Mouse (Mus musculus): ENCODE results near the gene Mink1. TPM values are rescaled to one million over a fixed set of nuclear protein-coding genes. Genes with fewer than 3 reads are reported as not detected.
A peak's percentile ranks its signal among the peaks of the same experiment; 100 is the strongest.
"Not testable (repeated sequence)": the region's sequence is repeated elsewhere in the genome, so short reads cannot be mapped to it uniquely, and the experiment has no call there.

The Mink1 gene
- 100 to 1,000 TPM; 115 to 139 TPM for total RNA-seq (2021)

DNA sequence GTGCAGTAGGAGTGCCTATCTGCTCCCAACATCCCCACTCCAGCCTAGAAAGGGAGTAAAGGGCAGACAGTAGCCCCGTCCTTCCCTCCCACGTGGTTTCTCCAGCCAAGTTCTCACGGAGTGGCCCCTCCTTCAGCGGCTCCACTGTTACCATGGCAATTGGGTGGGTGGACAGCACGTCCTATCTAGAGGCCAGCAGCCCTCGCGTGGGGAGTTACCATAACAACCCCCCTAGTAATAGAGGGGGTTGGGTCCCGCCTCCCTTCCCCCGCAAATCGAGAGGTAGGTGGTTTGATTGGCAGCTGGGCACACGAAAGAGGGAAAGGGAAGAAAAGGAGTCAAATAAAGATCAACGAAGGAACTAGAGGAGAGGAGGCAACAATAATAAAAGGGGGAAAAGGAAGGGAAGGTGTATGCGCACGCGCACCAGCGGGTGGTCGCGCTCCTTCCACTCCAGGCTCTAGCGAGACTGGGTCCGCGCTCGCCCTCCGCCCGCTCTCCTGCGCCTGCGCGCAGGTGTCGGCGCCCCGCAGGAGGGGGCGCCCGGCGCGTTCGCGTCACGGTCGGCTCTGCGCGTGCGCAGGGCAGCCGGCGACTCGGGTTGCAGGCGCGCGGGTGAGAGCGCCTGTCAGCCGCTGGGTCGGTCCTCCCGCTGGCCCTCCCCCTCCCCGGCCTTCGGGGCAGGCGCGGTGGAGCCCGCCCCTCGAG, at the start of gene Mink1:
Gene Mink1 (plus strand): TSS at position 595 of the 708 bp plus-strand sequence.
- intact Hi-C loops (cut with DNase I), result loop anchor here (5.0 kb wide), 1 partner anchor 40 kb away; no protein-coding TSS in a partner anchor
- peak; percentile 89 for DNase-seq

DNA sequence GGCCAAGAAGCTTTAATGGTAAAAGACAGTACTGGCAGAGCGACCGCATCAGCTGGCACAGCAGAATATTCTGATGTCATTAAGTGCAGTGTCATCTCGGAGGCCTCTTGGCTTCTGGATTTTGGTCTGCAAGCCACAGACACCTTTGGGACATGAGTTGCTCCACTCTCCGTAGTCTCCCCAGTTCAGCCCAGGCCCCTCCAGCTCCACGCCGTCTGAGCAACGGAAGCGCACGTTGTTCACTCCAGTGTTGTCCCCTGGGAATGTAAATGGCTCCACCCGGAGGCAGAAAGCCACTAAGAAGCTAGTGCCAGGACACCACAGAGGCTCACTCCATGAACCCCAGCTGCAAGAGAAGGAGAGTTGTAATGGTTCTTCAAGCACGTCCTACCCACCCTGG, 49.2 kb upstream of the Mink1 start:
- no peak for DNase-seq
- intact Hi-C loops (cut with DNase I), result loop anchor here (10.0 kb wide), 1 partner anchor 241 kb away; no protein-coding TSS in a partner anchor

DNA sequence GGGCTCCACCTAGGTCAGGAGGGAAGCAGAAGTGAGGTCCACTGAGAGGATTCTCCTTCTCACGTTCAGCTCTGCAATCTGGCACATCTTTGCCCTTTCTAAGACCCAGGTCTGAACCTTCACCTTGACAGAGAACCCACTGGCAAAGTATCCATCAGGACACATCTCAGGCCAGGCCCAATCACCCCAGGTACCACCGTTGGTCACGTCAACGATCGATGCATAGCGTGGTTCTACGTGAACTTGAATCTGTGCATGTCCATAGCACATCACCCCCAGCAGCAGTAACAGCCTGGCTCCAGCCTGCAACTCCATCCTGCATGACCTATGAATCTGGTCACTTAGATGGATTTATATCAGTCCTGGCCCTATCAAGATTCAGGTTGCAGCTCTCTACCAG, 48.4 kb upstream of the Mink1 start, which contains the start of gene Vmo1:
Gene Vmo1 (minus strand): TSS at position 329 of the 400 bp plus-strand sequence.
- DNase-seq, result no peak
- intact Hi-C loops (cut with DNase I), result loop anchor here (10.0 kb wide), 1 partner anchor 241 kb away; no protein-coding TSS in a partner anchor

DNA sequence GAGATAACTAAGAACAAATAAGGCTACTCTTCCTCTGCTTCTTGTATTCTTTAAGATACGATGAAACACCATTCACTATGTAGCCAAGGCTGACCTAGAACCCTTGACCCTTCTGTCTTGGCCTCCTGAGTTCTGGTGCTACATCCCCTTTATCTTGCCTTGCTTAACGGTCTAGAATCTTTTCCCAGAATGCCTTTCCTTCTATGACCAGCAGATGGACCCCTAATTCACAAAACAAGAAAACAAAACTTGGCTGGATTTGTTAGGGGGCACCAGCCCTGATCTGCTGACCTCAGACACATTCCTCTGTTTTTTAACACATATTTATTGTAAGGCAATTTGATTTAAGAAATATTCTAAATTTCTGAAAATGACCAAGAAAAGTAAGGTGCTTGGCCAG, 46.3 kb upstream of the Mink1 start:
- intact Hi-C loops (cut with DNase I), result loop anchor here (10.0 kb wide), 1 partner anchor 238 kb away; no protein-coding TSS in a partner anchor
- DNase-seq, result no peak

DNA sequence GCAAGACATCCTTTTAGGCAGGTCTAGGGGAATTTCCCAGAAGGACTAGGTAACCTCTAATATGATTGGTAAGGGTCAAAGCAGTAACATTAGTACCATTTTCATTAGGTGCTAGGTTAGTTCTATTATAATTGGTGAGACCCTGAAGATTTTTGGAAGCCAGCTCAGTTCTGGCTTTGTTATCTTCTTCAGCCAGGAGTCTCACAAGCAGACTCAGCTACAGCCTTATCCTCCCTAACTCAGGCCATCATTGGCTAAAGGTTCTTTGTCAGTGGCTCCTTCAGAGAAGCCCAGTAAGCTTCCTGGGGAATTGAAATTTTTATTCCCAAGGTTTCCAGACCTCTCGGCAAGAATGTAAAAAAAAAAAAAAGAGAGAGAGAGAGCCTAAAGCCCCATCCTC, 44.2 kb upstream of the Mink1 start:
- intact Hi-C loops (cut with DNase I), result loop anchor here (10.0 kb wide), 1 partner anchor 236 kb away; no protein-coding TSS in a partner anchor
- no peak for DNase-seq

DNA sequence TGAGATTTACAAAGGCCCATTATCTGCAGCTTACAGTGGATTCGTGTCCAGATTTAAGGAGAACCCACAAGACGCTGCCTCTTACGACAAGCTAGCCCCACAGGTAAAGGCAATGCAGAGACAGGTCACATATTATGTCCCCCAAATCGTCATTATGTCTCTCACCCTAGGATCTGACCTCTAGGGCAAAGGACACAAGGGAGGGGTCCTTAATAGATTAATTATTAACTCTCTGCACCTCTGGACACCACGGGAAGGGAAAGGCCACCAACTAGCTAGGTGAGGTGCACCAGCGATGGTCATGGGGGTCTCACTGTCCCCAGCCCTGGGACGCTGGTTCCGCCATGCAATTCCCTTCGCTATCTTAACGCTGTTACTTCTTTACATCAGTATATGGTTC, 43.8 kb upstream of the Mink1 start, which contains the start of gene Gltpd2:
Gene Gltpd2 (plus strand): TSS at position 274 of the 400 bp plus-strand sequence.
- no peak for DNase-seq
- intact Hi-C loops (cut with DNase I), result loop anchor here (10.0 kb wide), 1 partner anchor 236 kb away; no protein-coding TSS in a partner anchor

DNA sequence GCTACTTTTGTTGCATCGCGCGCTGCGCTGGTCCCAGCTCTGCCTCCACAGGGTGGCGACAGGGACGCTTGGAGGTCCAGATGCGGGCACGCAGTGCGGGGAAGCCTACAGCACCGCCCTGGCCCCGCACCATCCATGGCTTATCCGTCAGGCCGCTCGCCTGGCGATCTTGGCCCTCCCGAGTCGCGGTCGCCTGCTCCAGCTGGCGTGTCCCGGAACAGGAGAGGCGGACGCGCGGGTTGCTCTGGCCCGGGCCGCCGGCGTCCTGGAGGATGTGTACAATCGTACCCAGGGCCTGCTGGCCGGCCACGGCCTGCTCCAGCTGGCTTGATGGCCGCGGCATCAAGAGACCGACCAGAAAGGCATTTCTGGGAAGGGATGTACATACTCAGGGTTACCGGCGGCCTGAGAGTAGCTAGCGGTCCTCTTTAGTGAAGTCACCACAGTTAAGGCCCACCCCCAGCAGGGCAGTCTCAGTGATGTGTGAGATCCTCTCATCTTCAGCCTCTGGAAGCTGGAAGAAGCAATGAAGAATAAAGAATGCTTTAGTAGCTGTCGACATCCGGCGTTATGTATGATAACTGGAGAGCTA, 42.4 kb upstream of the Mink1 start:
- intact Hi-C loops (cut with DNase I), result no loop called here
- peak; percentile 32 for DNase-seq

DNA sequence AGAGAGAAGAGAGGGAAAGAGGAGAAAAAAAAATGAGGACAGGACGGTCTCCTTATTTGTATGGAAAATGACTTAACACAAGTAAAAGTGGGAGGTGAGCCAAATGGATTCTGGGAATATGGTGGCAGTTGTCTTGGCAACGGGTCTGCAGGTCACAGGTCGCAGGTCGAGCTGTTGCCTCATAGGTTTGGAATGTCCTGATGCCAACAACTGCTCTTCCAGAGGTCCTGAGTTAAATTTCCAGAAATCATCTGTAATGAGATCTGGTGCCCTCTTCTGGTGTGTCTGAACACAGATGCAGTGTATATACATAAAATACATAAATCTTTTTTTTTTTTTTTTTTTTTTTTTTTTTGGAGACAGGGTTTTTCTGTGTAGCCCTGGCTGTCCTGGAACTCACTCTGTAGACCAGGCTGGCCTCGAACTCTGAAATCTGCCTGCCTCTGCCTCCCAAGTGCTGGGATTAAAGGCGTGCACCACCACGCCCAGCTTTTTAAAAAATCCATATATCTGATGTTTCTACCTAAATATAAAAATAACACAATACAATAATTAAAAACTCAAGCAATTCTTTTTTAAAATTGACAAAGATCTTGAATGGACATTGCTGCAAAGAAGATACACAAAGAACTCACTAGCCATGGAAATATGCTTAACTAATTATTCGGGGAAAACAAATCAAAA, 39.2 kb upstream of the Mink1 start:
- intact Hi-C loops (cut with DNase I), result not testable (repeated sequence)

DNA sequence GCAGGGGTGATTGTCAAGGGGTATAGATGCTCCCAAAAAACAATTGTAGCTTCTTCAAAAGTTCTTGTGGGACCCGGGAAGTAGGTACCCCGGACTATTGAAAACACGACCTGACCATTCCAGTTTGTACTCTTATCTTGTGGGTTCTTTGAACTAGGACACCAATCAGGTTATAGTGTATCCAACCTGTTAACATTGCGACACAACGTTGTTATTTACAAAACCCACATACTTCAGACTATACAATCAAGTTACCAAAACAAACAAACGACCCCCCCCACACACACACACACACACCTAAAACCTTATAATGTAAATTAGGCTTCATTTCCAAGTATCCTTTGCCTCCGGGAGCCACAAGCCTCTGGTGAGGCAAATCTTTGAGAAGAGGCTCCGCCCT, 37.9 kb upstream of the Mink1 start:
- intact Hi-C loops (cut with DNase I), result no loop called here
- no peak for DNase-seq

More for the DNA sequence above, 39.2 kb upstream of the Mink1 start:
- not testable (repeated sequence) for DNase-seq

DNA sequence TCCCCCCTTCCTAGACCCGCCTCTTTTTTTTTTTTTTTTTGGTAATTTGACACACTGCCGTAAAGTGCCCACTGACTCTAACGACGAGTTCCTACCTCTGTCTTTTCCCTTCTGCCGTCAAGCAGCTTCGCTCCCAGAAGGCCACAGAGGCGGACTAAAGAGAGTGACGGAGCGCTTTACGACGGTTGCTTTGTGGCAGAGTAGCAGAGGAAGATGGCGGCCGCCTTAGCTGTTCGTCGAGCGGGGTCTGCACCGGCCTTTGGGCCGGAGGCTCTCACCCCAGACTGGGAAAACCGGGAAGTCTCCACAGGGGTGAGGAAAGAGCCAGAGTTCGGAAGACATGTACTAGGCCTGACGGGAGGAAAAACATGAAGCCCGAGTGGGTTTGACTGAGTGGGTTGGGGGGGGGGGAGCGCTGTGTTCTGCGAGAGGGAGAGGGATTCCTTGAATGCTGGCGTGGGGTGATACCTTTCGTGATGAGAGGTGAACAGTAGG, 37.5 kb upstream of the Mink1 start, which contains the start of gene Psmb6:
Gene Psmb6 (plus strand): TSS at position 184 of the 495 bp plus-strand sequence.
- intact Hi-C loops (cut with DNase I), result no loop called here
- peak; percentile 90 for DNase-seq

DNA sequence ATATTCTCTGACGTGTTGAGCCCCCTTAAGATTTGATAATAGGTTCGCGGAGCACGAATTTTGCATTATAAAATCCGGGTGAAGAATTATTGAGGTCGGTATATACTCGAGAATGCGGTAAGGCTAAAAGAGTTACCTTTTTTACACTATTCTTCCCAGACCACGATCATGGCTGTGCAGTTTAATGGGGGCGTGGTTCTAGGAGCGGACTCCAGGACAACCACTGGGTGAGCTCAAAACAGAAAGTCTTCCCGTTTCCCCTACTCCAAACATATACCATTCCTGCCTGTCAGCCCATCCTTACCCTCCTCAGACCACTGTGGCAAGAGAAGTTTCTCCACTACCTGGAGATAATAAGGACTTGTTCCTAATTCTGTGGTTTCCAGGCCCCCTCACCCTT, 37.0 kb upstream of the Mink1 start:
- intact Hi-C loops (cut with DNase I), result no loop called here
- no peak for DNase-seq

DNA sequence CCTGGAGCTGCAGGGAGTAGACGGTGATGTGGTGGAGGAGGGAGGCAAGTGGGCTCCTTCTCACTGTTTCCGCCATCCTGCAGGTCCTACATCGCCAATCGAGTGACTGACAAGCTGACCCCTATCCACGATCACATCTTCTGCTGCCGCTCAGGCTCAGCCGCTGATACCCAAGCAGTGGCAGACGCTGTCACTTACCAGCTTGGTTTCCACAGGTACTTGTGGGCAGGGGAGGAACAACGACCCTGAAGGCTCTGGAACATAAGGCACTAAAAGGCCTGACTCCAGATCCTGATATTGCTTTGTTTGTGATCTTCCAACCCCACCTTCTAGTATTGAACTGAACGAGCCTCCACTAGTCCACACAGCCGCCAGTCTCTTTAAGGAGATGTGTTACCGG, 36.5 kb upstream of the Mink1 start:
- no peak for DNase-seq
- intact Hi-C loops (cut with DNase I), result no loop called here

DNA sequence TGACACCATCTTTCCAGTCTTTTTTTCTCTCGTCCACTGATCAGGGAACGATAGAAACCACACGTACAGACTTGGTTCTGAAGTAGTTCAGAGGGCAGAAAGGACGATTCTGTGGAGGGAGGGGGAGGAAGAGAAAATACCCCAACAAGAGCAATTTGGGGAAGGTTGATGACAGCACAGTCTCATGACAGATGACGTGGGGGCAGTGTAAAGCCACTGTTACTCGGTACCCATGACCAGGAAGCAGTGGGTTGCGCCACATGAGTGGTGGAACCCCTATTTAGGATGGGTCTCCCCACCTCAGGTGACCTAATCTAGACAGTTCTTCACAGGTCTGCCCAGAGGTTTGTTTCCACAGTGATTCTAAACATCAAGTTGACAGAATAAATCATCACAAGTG, 34.1 kb upstream of the Mink1 start:
- no peak for DNase-seq
- intact Hi-C loops (cut with DNase I), result no loop called here

DNA sequence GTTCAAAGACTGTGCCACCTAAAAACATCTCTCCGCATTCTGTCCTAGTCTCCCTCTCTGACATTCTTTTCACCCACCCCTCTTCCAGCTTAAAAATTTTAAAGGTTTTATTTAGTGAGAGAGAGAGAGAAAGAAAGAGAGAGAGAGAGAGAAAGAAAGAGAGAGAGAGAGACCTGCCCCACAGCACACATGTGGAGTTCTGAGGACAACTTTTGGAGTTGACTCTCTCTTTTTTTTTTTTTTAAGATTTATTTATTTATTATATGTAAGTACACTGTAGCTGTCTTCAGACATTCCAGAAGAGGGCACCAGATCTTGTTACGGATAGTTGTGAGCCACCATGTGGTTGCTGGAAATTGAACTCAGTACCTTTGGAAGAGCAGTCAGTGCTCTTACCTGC, 31.6 kb upstream of the Mink1 start:
- intact Hi-C loops (cut with DNase I); DNase-seq: not testable (repeated sequence)

DNA sequence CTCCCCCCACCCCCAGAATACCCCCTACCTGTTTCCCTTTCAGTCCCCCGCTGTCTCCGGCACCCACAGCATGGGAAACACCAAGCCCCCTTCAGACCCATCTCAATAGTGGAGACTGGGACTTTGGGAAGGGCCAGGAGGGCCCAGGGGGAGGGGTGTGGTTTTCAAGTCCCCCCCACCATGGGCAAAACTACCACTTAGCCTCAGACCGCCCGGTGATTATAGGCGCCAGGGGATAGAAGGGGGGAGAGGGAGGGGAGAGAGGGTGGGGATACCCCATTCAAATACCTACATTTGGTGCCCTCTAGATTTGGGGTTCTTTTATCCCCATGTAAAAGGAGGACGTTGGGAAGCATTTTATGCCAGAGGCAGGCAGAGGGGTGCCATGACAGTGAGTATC, 29.8 kb upstream of the Mink1 start, which contains the start of gene Gm40193:
Gene Gm40193 (minus strand): TSS at position 101 of the 400 bp plus-strand sequence.
- intact Hi-C loops (cut with DNase I), result no loop called here
- DNase-seq, result no peak

DNA sequence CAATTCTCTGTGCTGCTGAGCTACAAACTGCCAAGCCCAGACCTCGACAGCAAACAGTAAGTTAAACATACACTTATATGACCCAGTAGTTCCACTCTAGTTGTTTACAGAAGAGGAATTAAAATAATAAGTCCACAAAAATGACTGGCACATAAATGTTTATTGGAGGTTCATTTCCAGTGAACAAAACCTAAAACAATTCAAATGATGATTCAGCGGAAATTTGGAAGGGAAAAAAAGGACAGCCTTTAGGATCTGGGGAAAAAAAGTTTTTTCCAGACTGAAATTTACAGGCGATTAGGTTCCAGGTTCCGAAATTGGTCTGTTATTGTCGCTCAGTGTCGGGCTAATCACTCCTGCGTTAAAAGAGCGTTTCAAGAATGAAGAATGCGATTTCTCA, 23.3 kb upstream of the Mink1 start:
- no peak for DNase-seq

DNA sequence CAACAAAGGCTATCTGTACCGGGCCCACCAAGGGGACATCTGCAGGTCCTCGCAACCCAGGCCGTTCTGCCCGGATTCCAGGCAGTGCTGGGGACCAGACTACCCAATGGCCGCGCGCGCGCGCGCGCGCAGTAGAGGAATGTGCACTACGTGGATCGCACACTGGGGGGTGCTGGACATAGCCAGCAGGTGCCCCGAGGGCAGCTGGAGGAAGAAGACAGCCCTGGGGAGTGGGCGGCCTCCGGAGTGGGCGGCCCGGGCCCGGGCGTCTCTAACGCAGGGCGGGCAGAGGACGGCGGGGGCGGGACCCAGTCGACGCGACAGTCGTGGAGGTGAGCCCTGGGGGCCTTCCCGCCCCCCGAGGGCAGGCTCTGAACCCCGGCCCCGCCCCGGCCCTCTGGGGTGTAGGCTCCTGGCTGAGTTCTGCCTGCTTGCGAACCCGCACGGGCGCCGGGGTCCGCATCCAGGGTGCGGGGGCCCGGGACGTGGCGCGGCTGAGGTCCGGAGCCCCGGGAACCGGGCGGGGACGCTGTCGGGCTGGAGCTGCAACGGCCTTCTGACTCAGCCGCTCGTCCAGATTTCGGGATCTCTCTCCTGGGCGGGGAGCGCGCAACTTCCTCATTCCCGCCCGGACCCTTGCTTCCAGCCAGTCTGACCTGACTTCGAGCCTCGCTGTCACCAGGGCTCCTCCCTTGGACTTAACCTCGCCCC, 22.6 kb upstream of the Mink1 start, which contains the start of gene Pld2:
Gene Pld2 (plus strand): TSS at position 188 of the 711 bp plus-strand sequence.
- intact Hi-C loops (cut with DNase I), result no loop called here
- peak; percentile 75 for DNase-seq

More for the DNA sequence above, 23.3 kb upstream of the Mink1 start:
- intact Hi-C loops (cut with DNase I), result no loop called here

DNA sequence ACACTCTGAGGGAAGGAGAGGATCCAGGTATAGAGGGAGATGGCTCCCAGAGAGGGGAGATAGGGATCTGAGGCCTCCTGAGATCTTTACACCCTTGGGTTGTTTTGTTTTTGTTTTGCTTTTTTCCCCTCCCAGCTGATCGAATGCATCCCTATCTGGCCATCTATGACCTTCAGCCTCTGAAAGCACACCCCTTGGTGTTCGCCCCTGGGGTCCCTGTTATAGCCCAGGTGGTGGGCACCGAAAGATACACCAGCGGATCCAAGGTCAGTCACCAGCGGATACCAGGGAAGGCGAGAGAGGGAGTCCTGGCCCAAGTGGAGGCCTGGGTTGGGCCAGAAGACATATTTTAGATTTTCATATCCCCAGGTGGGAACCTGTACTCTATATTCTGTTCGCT, 21.8 kb upstream of the Mink1 start:
- DNase-seq, result no peak
- intact Hi-C loops (cut with DNase I), result no loop called here

DNA sequence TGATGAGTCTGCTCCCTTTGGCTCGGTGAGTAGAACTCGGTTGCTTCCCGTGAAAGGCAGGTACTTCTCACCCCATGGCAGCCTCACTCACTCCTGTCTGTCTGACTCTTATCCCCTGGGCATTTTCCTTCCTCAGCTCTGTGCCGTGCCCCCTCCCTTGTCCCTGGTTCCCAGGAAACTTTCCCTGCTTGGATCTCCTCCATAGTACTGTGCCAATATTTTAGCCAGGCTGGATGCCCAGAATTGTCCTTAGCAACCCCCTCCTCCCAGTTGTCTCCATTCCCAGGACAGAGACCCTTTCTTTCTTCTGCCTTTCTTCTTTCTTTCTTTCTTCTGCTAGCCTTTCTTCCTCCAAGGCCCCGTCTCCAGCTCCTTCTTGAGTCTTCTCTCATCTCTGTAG, 21.3 kb upstream of the Mink1 start:
- intact Hi-C loops (cut with DNase I), result no loop called here
- DNase-seq, result no peak

DNA sequence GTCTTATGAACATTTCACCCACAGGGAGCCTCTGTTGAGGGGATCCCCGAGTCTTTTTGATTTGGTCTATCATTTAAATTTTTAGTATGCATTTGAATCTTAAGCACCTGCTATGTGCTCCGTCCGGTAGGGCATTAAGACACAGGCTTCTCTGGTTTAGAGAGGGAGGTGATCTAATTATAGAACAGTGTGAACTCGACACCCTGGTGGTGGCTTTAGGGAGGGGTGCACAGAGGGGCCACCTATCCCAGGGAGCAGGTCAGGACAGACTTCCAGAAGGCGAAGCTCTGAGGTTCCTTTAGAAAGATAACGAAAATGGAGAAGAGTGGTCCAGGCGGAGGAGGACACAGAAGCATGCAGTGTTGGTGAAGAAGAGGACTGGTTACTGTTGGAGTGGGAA, 18.2 kb upstream of the Mink1 start:
- DNase-seq, result no peak
- intact Hi-C loops (cut with DNase I), result no loop called here
